Comparison of ENCODE assay signal across 28 mouse cellular contexts in genomic region chr13:47187836-47188235, GRCm38 (mm10).
DNase-seq lines count a peak whose midpoint lies in the region; ATAC-seq and TF ChIP-seq lines count a peak whose summit lies in the region.
"Had no signal": no experiment of that assay in that cellular context is flagged by ENCODE, and none has a peak within 500 bp of the region (broad histone marks: within the 10 kb centered on the region; RNA-seq: fewer than 3 reads in every experiment).

No protein-coding gene starts in this region.

- WGBS in liver, embryonic 16.5 days (ENCODE audit: insufficient replicate concordance): 65% methylated on average over 4 of the region's 4 CpGs

- TF ChIP-seq CTCF in gastrocnemius, adult 2 months (IDR thresholded peaks at IDR 0.05): no peak

- H3K27ac ChIP-seq in gastrocnemius, adult 2 months: peak overlapping the region; percentile 89; the same call in 1 of the 2 replicates
- H3K27ac ChIP-seq in liver, embryonic 16.5 days (ENCODE audit: low read length): 0 out of 2 replicates have a peak overlapping the region, but pooled peaks have one; percentile 10
- H3K27ac ChIP-seq: embryonic facial prominence, embryonic 10.5 days; embryonic facial prominence, embryonic 12.5 days; forebrain, embryonic 10.5 days; forebrain, embryonic 12.5 days had no signal

- H3K36me3 ChIP-seq in liver, embryonic 16.5 days (ENCODE audit: control insufficient read depth, insufficient read depth): no peaks in the 10 kb centered on the region
- H3K36me3 ChIP-seq: embryonic facial prominence, embryonic 10.5 days; embryonic facial prominence, embryonic 12.5 days; forebrain, embryonic 10.5 days; forebrain, embryonic 12.5 days had no signal

- H3K9me3 ChIP-seq in liver, embryonic 16.5 days (replicated peaks; ENCODE audit: control insufficient read depth, low read length): no peaks in the 10 kb centered on the region
- H3K9me3 ChIP-seq: embryonic facial prominence, embryonic 10.5 days; embryonic facial prominence, embryonic 12.5 days; forebrain, embryonic 10.5 days; forebrain, embryonic 12.5 days; G1E had no signal

- no peak overlapping the region for H3K9ac ChIP-seq in liver, embryonic 16.5 days (ENCODE audit: low read depth, low read length)
- H3K9ac ChIP-seq: embryonic facial prominence, embryonic 12.5 days; forebrain, embryonic 12.5 days had no signal

- H3K4me1 ChIP-seq in liver, embryonic 16.5 days (ENCODE audit: control insufficient read depth, low read depth, low read length): peaks cover 9% of the 10 kb centered on the region
- H3K4me1 ChIP-seq: embryonic facial prominence, embryonic 12.5 days; forebrain, embryonic 12.5 days had no signal

- intact Hi-C loops in gastrocnemius, adult 2 months (cut with DNase I): no loop called here

- H3K4me2 ChIP-seq in liver, embryonic 16.5 days (ENCODE audit: low read depth, low read length): no peak overlapping the region
- H3K4me2 ChIP-seq: embryonic facial prominence, embryonic 12.5 days; forebrain, embryonic 12.5 days had no signal

- no peak for ATAC-seq in liver, embryonic 16.5 days (ENCODE audit: low read depth)
- ATAC-seq: activated CD4-positive, CD25-positive, alpha-beta regulatory T cell, adult 4 months; CD4-positive, CD25-positive, alpha-beta regulatory T cell, adult 4 months; forebrain, embryonic 14.5 days; forebrain, embryonic 16.5 days; Patski had no signal

- no peak overlapping the region for H3K4me3 ChIP-seq in gastrocnemius, adult 2 months
- H3K4me3 ChIP-seq in liver, embryonic 16.5 days (ENCODE audit: low read depth, low read length): no peak overlapping the region
- H3K4me3 ChIP-seq: embryonic facial prominence, embryonic 10.5 days; embryonic facial prominence, embryonic 12.5 days; erythroblast, embryonic 14.5 days; forebrain, embryonic 10.5 days; forebrain, embryonic 12.5 days had no signal

- DNase-seq in gastrocnemius, adult 2 months: no peak
- no peak for DNase-seq in gastrocnemius, postnatal 10 days
- DNase-seq in liver: no peak
- DNase-seq in adipocyte (ENCODE audit: low spot score): peak; percentile 71
- DNase-seq in testis, postnatal 14 days (ENCODE audit: low spot score): peak; percentile 27
- no peak for DNase-seq in layer of hippocampus, adult 18-20 months (ENCODE audit: low spot score in 2 of 2)
- DNase-seq: adrenal gland, adult 2 months; adrenal gland, postnatal 10 days; adrenal gland, postnatal 25 days; B cell, adult 2 months; cerebellum, adult 11-12 months; cerebellum, adult 2 months; cerebellum, adult 9-10 months; cerebellum, postnatal 10 days; cerebellum, postnatal 25 days had no signal

- H3K27me3 ChIP-seq in liver, embryonic 16.5 days (ENCODE audit: control insufficient read depth, insufficient read depth, low read depth, low read length): no peaks in the 10 kb centered on the region
- H3K27me3 ChIP-seq: CH12.LX, Patski had no signal

Comparison
In these comparisons a context has a peak if more than half of its experiments do, and no peak if none do; other contexts are left out.
1. DNase-seq: peak in adipocyte (single experiment) and testis, postnatal 14 days (single experiment); none in gastrocnemius, adult 2 months (single experiment), gastrocnemius, postnatal 10 days (single experiment), liver (single experiment) and layer of hippocampus, adult 18-20 months (0 of 2).